Comparison of ENCODE assay signal across 10 mouse cellular contexts in the genomic region with DNA sequence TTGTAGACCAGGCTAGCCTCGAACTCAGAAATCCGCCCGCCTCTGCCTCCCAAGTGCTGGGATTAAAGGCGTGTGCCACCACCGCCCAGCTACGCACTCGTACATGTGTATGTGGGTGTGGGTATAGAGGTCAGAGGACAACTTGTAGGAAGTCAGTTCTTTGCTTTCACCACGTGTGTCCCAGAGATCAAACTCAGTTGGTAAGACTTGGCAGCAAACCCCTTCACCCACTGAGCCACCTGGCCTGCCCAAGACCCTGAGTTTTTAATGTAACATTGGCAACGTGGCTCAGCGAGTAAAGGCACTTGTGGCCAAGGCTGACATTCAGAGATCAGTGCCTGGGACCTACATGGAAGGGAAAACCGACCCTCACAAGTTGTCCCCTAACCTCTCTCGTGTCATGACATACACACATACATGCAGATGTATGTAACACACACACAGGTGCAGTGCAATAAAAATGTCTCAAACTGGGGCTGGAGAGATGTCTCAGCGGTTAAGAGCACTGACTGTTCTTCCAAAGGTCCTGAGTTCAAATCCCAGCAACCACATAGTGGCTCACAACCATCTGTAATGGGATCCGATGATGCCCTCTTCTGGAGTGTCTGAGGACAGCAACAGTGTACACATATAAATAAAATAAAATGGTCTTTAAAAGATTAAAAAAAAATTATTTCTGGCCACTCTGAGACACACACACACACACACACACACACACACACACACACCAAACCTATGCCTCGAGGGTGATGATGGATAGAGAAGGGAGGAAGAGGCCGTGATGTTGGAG. TPM values are rescaled to one million over a fixed set of nuclear protein-coding genes. Genes with fewer than 3 reads are reported as not detected.
A peak's percentile ranks its signal among the peaks of the same experiment; 100 is the strongest.
DNase-seq lines count a peak whose midpoint lies in the region; ATAC-seq and TF ChIP-seq lines count a peak whose summit lies in the region.
"Had no signal": no experiment of that assay in that cellular context is flagged by ENCODE, and none has a peak within 500 bp of the region (broad histone marks: within the 10 kb centered on the region; RNA-seq: fewer than 3 reads in every experiment).

No protein-coding gene starts in this region.

- DNase-seq in hindbrain, embryonic 10.5 days (ENCODE audit: low spot score), result no peak
- DNase-seq in hindbrain, embryonic 14.5 days (ENCODE audit: low spot score), result no peak
- peak; percentile 50 for DNase-seq in lung, postnatal 36 days
- no peak for DNase-seq in lung, postnatal 25 days (ENCODE audit: low spot score)
- no peak for DNase-seq in stomach, postnatal 0 days (ENCODE audit: low spot score)
- no peak for DNase-seq in ovary, postnatal 14 days (ENCODE audit: low spot score)

- WGBS in hindbrain, embryonic 10.5 days, result 85% methylated on average over 16 of the region's 16 CpGs
- WGBS in hindbrain, embryonic 14.5 days, result 89% methylated on average over 16 of the region's 16 CpGs
- WGBS in stomach, postnatal 0 days, result 87% methylated on average over 16 of the region's 16 CpGs

- H3K27me3 ChIP-seq in hindbrain, embryonic 10.5 days (ENCODE audit: insufficient read depth, poor library complexity, severe bottlenecking), result no peaks in the 10 kb centered on the region
- no peaks in the 10 kb centered on the region for H3K27me3 ChIP-seq in hindbrain, embryonic 14.5 days (ENCODE audit: control insufficient read depth, insufficient read depth, low read length)
- no peaks in the 10 kb centered on the region for H3K27me3 ChIP-seq in stomach, postnatal 0 days (ENCODE audit: control insufficient read depth, insufficient read depth, low read length)
- H3K27me3 ChIP-seq: embryonic facial prominence, embryonic 13.5 days; neural tube, embryonic 13.5 days had no signal

- no peak for TF ChIP-seq EP300 in stomach, postnatal 0 days (optimal IDR thresholded peaks at IDR 0.05)

- peak overlapping the region; percentile 71 for H3K27ac ChIP-seq in hindbrain, embryonic 10.5 days
- no peak overlapping the region for H3K27ac ChIP-seq in hindbrain, embryonic 14.5 days
- no peak overlapping the region for H3K27ac ChIP-seq in stomach, postnatal 0 days (replicated peaks)

- no peak overlapping the region for H3K9ac ChIP-seq in hindbrain, embryonic 14.5 days
- H3K9ac ChIP-seq in stomach, postnatal 0 days (ENCODE audit: low read length), result no peak overlapping the region
- H3K9ac ChIP-seq: kidney, embryonic 15.5 days; neural tube, embryonic 13.5 days had no signal

- H3K4me3 ChIP-seq in hindbrain, embryonic 10.5 days, result no peak overlapping the region
- no peak overlapping the region for H3K4me3 ChIP-seq in hindbrain, embryonic 14.5 days (replicated peaks; ENCODE audit: low read length)
- no peak overlapping the region for H3K4me3 ChIP-seq in stomach, postnatal 0 days (ENCODE audit: low read depth, low read length)
- H3K4me3 ChIP-seq: embryonic facial prominence, embryonic 13.5 days; kidney, embryonic 15.5 days; neural tube, embryonic 13.5 days had no signal

- no peaks in the 10 kb centered on the region for H3K9me3 ChIP-seq in hindbrain, embryonic 10.5 days
- H3K9me3 ChIP-seq in hindbrain, embryonic 14.5 days (ENCODE audit: control insufficient read depth, low read length), result no peaks in the 10 kb centered on the region
- no peaks in the 10 kb centered on the region for H3K9me3 ChIP-seq in stomach, postnatal 0 days (ENCODE audit: control insufficient read depth, low read length)
- H3K9me3 ChIP-seq: embryonic facial prominence, embryonic 13.5 days; kidney, embryonic 15.5 days; neural tube, embryonic 13.5 days had no signal

- H3K4me1 ChIP-seq in hindbrain, embryonic 10.5 days (replicated peaks), result peaks cover 53% of the 10 kb centered on the region
- peaks cover 27% of the 10 kb centered on the region for H3K4me1 ChIP-seq in hindbrain, embryonic 14.5 days (replicated peaks; ENCODE audit: control insufficient read depth, insufficient read depth, low read length)
- H3K4me1 ChIP-seq in stomach, postnatal 0 days (replicated peaks; ENCODE audit: control insufficient read depth, insufficient read depth), result peaks cover 5% of the 10 kb centered on the region; the same call in 1 of the 2 replicates

- ATAC-seq in hindbrain, embryonic 14.5 days (ENCODE audit: low FRiP score), result no peak
- ATAC-seq in activated CD4-positive, CD25-positive, alpha-beta regulatory T cell, adult 4 months, result peak; percentile 0
- no peak for ATAC-seq in stomach, postnatal 0 days (ENCODE audit: low FRiP score, low TSS enrichment)

- peak; percentile 52 for TF ChIP-seq CTCF in stomach, postnatal 0 days (IDR thresholded peaks at IDR 0.05; ENCODE audit: low read depth)

- no peaks in the 10 kb centered on the region for H3K36me3 ChIP-seq in hindbrain, embryonic 10.5 days
- H3K36me3 ChIP-seq in hindbrain, embryonic 14.5 days (replicated peaks; ENCODE audit: control insufficient read depth, insufficient read depth), result no peaks in the 10 kb centered on the region
- no peaks in the 10 kb centered on the region for H3K36me3 ChIP-seq in stomach, postnatal 0 days (ENCODE audit: control insufficient read depth, insufficient read depth, low read length)
- H3K36me3 ChIP-seq: embryonic facial prominence, embryonic 13.5 days; kidney, embryonic 15.5 days; neural tube, embryonic 13.5 days had no signal

- no peak overlapping the region for H3K4me2 ChIP-seq in hindbrain, embryonic 14.5 days (replicated peaks)
- H3K4me2 ChIP-seq in stomach, postnatal 0 days (replicated peaks; ENCODE audit: low read depth), result no peak overlapping the region

RNA-seq across cellular contexts. Expression of a gene that starts 31.8 kb away (rescaled TPM):
- polyA plus RNA-seq in hindbrain, embryonic 10.5 days (2016; fragmentation: Nextera tagmentation; extraction: Ambion mirVana), result 8.0 and 11.4 TPM in 2 replicates
- 5.8 and 6.5 TPM in 2 replicates for polyA plus RNA-seq in hindbrain, embryonic 14.5 days (2014; fragmentation: Nextera tagmentation; extraction: Ambion mirVana)
- polyA plus RNA-seq in activated CD4-positive, CD25-positive, alpha-beta regulatory T cell, adult 4 months (2017; shearing (Covaris generic)), result 1 to 10 TPM; 5.7 to 7.0 TPM
- polyA plus RNA-seq in stomach, postnatal 0 days (2015; fragmentation: Nextera tagmentation; extraction: Ambion mirVana), result 19.2 and 20.0 TPM in 2 replicates
